ENCODE assay signal across 8 mouse cellular contexts in genomic region chr15:31224135-31224761, GRCm38 (mm10). TPM values are rescaled to one million over a fixed set of nuclear protein-coding genes. Genes with fewer than 3 reads are reported as not detected.
DNase-seq lines count a peak whose midpoint lies in the region; ATAC-seq and TF ChIP-seq lines count a peak whose summit lies in the region.

TSS of gene Dap (plus strand) at chr15:31224314.

- DNase-seq in Patski (ENCODE audit: low read depth, low spot score) = no peak
- DNase-seq in cerebellum, postnatal 14 days = peak; percentile 98
- DNase-seq in frontal cortex, postnatal 14 days (ENCODE audit: low spot score in 2 of 2) = peak; percentile 95 to 96
- DNase-seq in layer of hippocampus, postnatal 25 days (ENCODE audit: extremely low spot score in 1 of 2, low spot score in 1 of 2) = peak; percentile 89 to 91
- DNase-seq in lung, postnatal 25 days (ENCODE audit: low spot score) = peak; percentile 97
- DNase-seq in retina, embryonic 14.5 days (ENCODE audit: low spot score) = peak; percentile 97
- DNase-seq in thymus, postnatal 4 days = peak; percentile 99

- POLR2A ChIA-PET in Patski (lab: Charles Lee) = interaction anchor here (1.1 kb wide), 2 partner anchors 11 kb away, joined by 3 read pairs; no protein-coding TSS in a partner anchor

- no peak for TF ChIP-seq CTCF in Patski (IDR thresholded peaks at IDR 0.05)

- peak within 1 kb of the TSS; percentile 72 for H3K4me2 ChIP-seq in hindbrain, embryonic 13.5 days

- WGBS in hindbrain, embryonic 13.5 days = 1% methylated on average over 67 of the region's 67 CpGs

- H3K4me1 ChIP-seq in hindbrain, embryonic 13.5 days (replicated peaks) = peaks cover 17% of the 10 kb centered on the region

- peak; percentile 96 for ATAC-seq in Patski
- ATAC-seq in hindbrain, embryonic 13.5 days (ENCODE audit: low FRiP score) = peak; percentile 98

- no peaks in the 10 kb centered on the region for H3K9me3 ChIP-seq in hindbrain, embryonic 13.5 days

- no peaks in the 10 kb centered on the region for H3K27me3 ChIP-seq in Patski
- H3K27me3 ChIP-seq in hindbrain, embryonic 13.5 days = no peaks in the 10 kb centered on the region

- H3K36me3 ChIP-seq in hindbrain, embryonic 13.5 days = no peaks in the 10 kb centered on the region

- H3K27ac ChIP-seq in hindbrain, embryonic 13.5 days = peak within 1 kb of the TSS; percentile 93

- peak within 1 kb of the TSS; percentile 90 for H3K9ac ChIP-seq in hindbrain, embryonic 13.5 days

- CTCF ChIA-PET in Patski (lab: Charles Lee) = interaction anchor here (0.5 to 1.9 kb wide), 4 partner anchors 10 to 108 kb away, joined by 3 to 4 read pairs (median 3); no protein-coding TSS in a partner anchor

- in situ Hi-C loops in Patski (cut with MboI; ENCODE audit: low pct_unique_long_range_greater_than_20kb) = loop anchor here (5.0 kb wide), 1 partner anchor 37 kb away; no protein-coding TSS in a partner anchor

- peak within 1 kb of the TSS; percentile 70 for H3K4me3 ChIP-seq in hindbrain, embryonic 13.5 days

RNA-seq across cellular contexts. Expression of gene Dap, which starts in this region (rescaled TPM):
- polyA plus RNA-seq in Patski (2021) = 174 TPM
- polyA plus RNA-seq in hindbrain, embryonic 13.5 days (2015; fragmentation: Nextera tagmentation; extraction: Ambion mirVana) = 35.1 and 35.2 TPM in 2 replicates
- 1 to 10 TPM; 9.1 to 9.8 TPM for total RNA-seq in layer of hippocampus, postnatal 25 days (2021)
